Mouse (Mus musculus) forebrain, embryonic 13.5 days (tissue): ENCODE data around the gene Olfr342. TPM values are rescaled to one million over a fixed set of nuclear protein-coding genes. Genes with fewer than 3 reads are reported as not detected.

Experiments
- ATAC-seq: fragments of 200-750 bp; cut with Nextera tagmentation; 2 replicates; pipeline ENCODE4 v1.8.0; 2017
- H3K27ac ChIP-seq: fragments of 300-500 bp; sonication (generic); 2 replicates; pipeline ENCODE4 v1.5.1; 2015; ENCODE audit warnings: inconsistent platforms, mild to moderate bottlenecking, moderate library complexity
- H3K27me3 ChIP-seq: fragments of 300-500 bp; sonication (generic); 2 replicates; pipeline ENCODE4 v1.6.1; 2015; ENCODE audit warnings: mild to moderate bottlenecking, inconsistent platforms
- H3K36me3 ChIP-seq: fragments of 300-500 bp; sonication (generic); 2 replicates; pipeline ENCODE4 v1.6.1; 2015; ENCODE audit warnings: mild to moderate bottlenecking, inconsistent platforms; ENCODE audit not compliant: poor library complexity, severe bottlenecking
- H3K4me1 ChIP-seq: fragments of 300-500 bp; sonication (generic); 2 replicates; pipeline ENCODE4 v1.6.1; 2015; ENCODE audit warnings: inconsistent platforms
- H3K4me2 ChIP-seq: fragments of 300-500 bp; sonication (generic); 2 replicates; pipeline ENCODE4 v1.6.1; 2015; ENCODE audit warnings: inconsistent platforms, mild to moderate bottlenecking, moderate library complexity
- H3K4me3 ChIP-seq: fragments of 300-500 bp; sonication (generic); 2 replicates; pipeline ENCODE4 v1.5.1; 2015; ENCODE audit warnings: mild to moderate bottlenecking, inconsistent platforms
- H3K9ac ChIP-seq: fragments of 300-500 bp; sonication (generic); 2 replicates; pipeline ENCODE4 v1.6.1; 2015; ENCODE audit warnings: mild to moderate bottlenecking, inconsistent platforms
- H3K9me3 ChIP-seq: fragments of 300-500 bp; sonication (generic); replicated peaks from 2 replicates; pipeline ENCODE4 v1.6.1; 2016; ENCODE audit warnings: inconsistent platforms
- WGBS: fragments of 180-500 bp; shearing (Covaris S2); methylation state at CpG from one replicate; pipeline ENCODE4 v1.1.7; 2015; 5-methylcytosine and 5-hydroxymethylcytosine counted together
- polyA plus RNA-seq: library from polyadenylated mRNA; unstranded; fragments of >200 nt; fragmentation: Nextera tagmentation; extraction: Ambion mirVana; gene quantifications from 2 replicates; pipeline ENCODE4 v1.2.1, GENCODE M21; 2015

Gene Olfr342
- not detected in 2 replicates for polyA plus RNA-seq

- no peaks in the 10 kb centered on the region for H3K4me1 ChIP-seq
- no peak for ATAC-seq
- no peak within 1 kb of the TSS for H3K9ac ChIP-seq
- H3K4me2 ChIP-seq: no peak within 1 kb of the TSS
- H3K27me3 ChIP-seq: no peaks in the 10 kb centered on the region
- 61% methylated on average over 3 of the region's 3 CpGs for WGBS
- H3K9me3 ChIP-seq: peaks cover 31% of the 10 kb centered on the region
- H3K36me3 ChIP-seq: no peaks in the 10 kb centered on the region
- H3K27ac ChIP-seq: no peak within 1 kb of the TSS
- H3K4me3 ChIP-seq: no peak within 1 kb of the TSS
Measured at GRCm38 (mm10) chr2:36524698-36525097, at the start of gene Olfr342. Olfr342 (plus strand) TSS chr2:36524998.

GRCm38 (mm10) chr2:36482368-36482767, 42.4 kb upstream of the Olfr342 start, which contains the start of gene Olfr341:
Olfr341 (minus strand) TSS chr2:36482468.
- no peak for ATAC-seq
- no peaks in the 10 kb centered on the region for H3K27me3 ChIP-seq
- no peak within 1 kb of the TSS for H3K4me3 ChIP-seq
- H3K4me2 ChIP-seq: no peak within 1 kb of the TSS
- H3K9ac ChIP-seq: no peak within 1 kb of the TSS
- no peak within 1 kb of the TSS for H3K27ac ChIP-seq
- no peaks in the 10 kb centered on the region for H3K36me3 ChIP-seq
- no peaks in the 10 kb centered on the region for H3K4me1 ChIP-seq
- H3K9me3 ChIP-seq: peaks cover 12% of the 10 kb centered on the region

- Histone ChIP-seq H3K27ac (no peak overlapping the region), H3K4me1 (no peaks in the 10 kb centered on the region), H3K4me2 (no peak overlapping the region), H3K36me3 (no peaks in the 10 kb centered on the region), H3K4me3 (no peak overlapping the region), H3K27me3 (no peaks in the 10 kb centered on the region), H3K9me3 (peaks cover 21% of the 10 kb centered on the region), H3K9ac (no peak overlapping the region)
- ATAC-seq: no peak
Measured at GRCm38 (mm10) chr2:36565156-36565555, 40.4 kb downstream of the Olfr342 start.

GRCm38 (mm10) chr2:36566362-36566761, 41.6 kb downstream of the Olfr342 start, which contains the start of gene Olfr344:
Olfr344 (plus strand) TSS chr2:36566662.
- no peak for ATAC-seq

GRCm38 (mm10) chr2:36567022-36567421, 42.2 kb downstream of the Olfr342 start:
- no peaks in the 10 kb centered on the region for H3K4me1 ChIP-seq
- peaks cover 18% of the 10 kb centered on the region for H3K9me3 ChIP-seq
- H3K27me3 ChIP-seq: no peaks in the 10 kb centered on the region
- no peak overlapping the region for H3K4me3 ChIP-seq
- H3K27ac ChIP-seq: no peak overlapping the region
- H3K36me3 ChIP-seq: no peaks in the 10 kb centered on the region
- H3K9ac ChIP-seq: no peak overlapping the region
- ATAC-seq: no peak
- no peak overlapping the region for H3K4me2 ChIP-seq

More at GRCm38 (mm10) chr2:36566362-36566761, 41.6 kb downstream of the Olfr342 start, which contains the start of gene Olfr344:
- WGBS: 74% methylated on average over 1 of the region's 1 CpGs
- Histone ChIP-seq H3K4me1 (no peaks in the 10 kb centered on the region), H3K4me2 (no peak within 1 kb of the TSS), H3K4me3 (no peak within 1 kb of the TSS), H3K27ac (no peak within 1 kb of the TSS), H3K9ac (no peak within 1 kb of the TSS), H3K27me3 (no peaks in the 10 kb centered on the region), H3K9me3 (peaks cover 21% of the 10 kb centered on the region), H3K36me3 (no peaks in the 10 kb centered on the region)

GRCm38 (mm10) chr2:36567845-36568244, 43.0 kb downstream of the Olfr342 start:
- Histone ChIP-seq H3K36me3 (no peaks in the 10 kb centered on the region), H3K4me2 (no peak overlapping the region), H3K4me1 (no peaks in the 10 kb centered on the region), H3K9ac (no peak overlapping the region), H3K9me3 (peaks cover 18% of the 10 kb centered on the region), H3K27ac (no peak overlapping the region), H3K4me3 (no peak overlapping the region), H3K27me3 (no peaks in the 10 kb centered on the region)
- no peak for ATAC-seq
- 98% methylated on average over 3 of the region's 3 CpGs for WGBS

Other genes starting within 250 kb of the Olfr342 start
- gene Olfr338, start 151.5 kb upstream of the Olfr342 start, polyA plus RNA-seq: 0.03 TPM in 1 of 2 replicates, not detected in the other
- not detected in 2 replicates for gene Olfr339, start 106.1 kb upstream of the Olfr342 start, polyA plus RNA-seq
- not detected in 2 replicates for gene Olfr340, start 72.4 kb upstream of the Olfr342 start, polyA plus RNA-seq
- not detected in 2 replicates for gene Olfr341, start 42.5 kb upstream of the Olfr342 start, polyA plus RNA-seq
- gene Olfr344, start 41.7 kb downstream of the Olfr342 start, polyA plus RNA-seq: not detected in 2 replicates
- not detected in 2 replicates for gene Olfr345, start 115.0 kb downstream of the Olfr342 start, polyA plus RNA-seq
- not detected in 2 replicates for gene Olfr346, start 160.8 kb downstream of the Olfr342 start, polyA plus RNA-seq
- gene Olfr347, start 206.9 kb downstream of the Olfr342 start, polyA plus RNA-seq: not detected in 2 replicates